Mouse (Mus musculus) testis, adult 2 months (tissue): ENCODE measurements at regions not wholly inside any gene's neighbourhood (a gene's known extent, or its start where the extent isn't known, plus 50 kb on each side); places are given as distances from the start of the nearest gene placed in this dataset.

ENCODE experiments used
- H3K27ac ChIP-seq: fragments of 200-500 bp; 2 replicates; pipeline ENCODE4 v1.5.1; 2012; ENCODE audit warnings: low read depth, low read length; ENCODE audit not compliant: control insufficient read depth, insufficient read depth
- H3K27me3 ChIP-seq: fragments of 200-500 bp; 2 replicates; pipeline ENCODE4 v1.6.1; 2012; ENCODE audit warnings: mild to moderate bottlenecking, low read length, moderate library complexity; ENCODE audit not compliant: control insufficient read depth, insufficient read depth
- H3K36me3 ChIP-seq: fragments of 200-500 bp; 2 replicates; pipeline ENCODE4 v1.6.1; 2012; ENCODE audit warnings: mild to moderate bottlenecking, low read length; ENCODE audit not compliant: control insufficient read depth, insufficient read depth
- H3K4me1 ChIP-seq: fragments of 200-500 bp; 2 replicates; pipeline ENCODE4 v1.6.1; 2012; ENCODE audit warnings: low read length; ENCODE audit not compliant: control insufficient read depth, insufficient read depth
- H3K4me3 ChIP-seq: fragments of 200-500 bp; 2 replicates; pipeline ENCODE4 v1.5.1; 2012; ENCODE audit warnings: low read depth, mild to moderate bottlenecking, low read length, moderate library complexity, mixed read lengths; ENCODE audit not compliant: control insufficient read depth
- CTCF ChIP-seq: fragments of 200-500 bp; IDR thresholded peaks from 2 replicates; pipeline ENCODE4 v1.5.1; 2012; ENCODE audit warnings: low read depth, mild to moderate bottlenecking, inconsistent platforms, low read length, moderate library complexity; ENCODE audit not compliant: control insufficient read depth, insufficient read depth, insufficient replicate concordance
- POLR2A ChIP-seq: fragments of 200-500 bp; IDR thresholded peaks from 2 replicates; pipeline ENCODE4 v1.6.1; 2012; ENCODE audit warnings: low read depth, mild to moderate bottlenecking, inconsistent platforms, low read length, moderate library complexity; ENCODE audit not compliant: control insufficient read depth

DNA sequence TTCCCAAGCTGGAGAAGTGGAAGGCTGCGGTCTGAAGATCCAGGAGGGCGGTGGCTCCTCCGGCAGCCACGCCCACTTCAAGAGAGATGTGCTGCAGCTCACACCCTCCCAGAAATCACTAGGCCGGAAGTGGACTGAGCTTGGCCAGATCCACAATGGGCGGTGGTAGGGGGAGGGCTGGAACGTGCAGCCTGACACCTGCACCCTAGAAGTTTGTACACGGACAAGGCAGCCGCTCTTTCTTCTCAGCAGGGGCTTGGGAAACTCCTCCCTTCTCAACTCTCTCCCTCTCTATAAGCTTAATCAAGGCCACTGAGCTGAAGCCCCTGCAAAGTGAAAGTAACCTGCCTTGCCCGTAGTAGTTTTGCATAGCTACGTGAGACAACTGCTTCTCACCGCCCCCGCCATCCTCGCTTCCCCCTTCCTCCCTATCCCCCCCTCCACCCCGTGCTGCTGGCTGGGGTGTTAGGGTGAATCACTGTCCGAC, 538.8 kb upstream of the Lrrc6 start:
- Histone ChIP-seq H3K4me1 (peaks cover 12% of the 10 kb centered on the region), H3K4me3 (peak overlapping the region; percentile 66), H3K27me3 (no peaks in the 10 kb centered on the region), H3K36me3 (no peaks in the 10 kb centered on the region), H3K27ac (no peak overlapping the region)
- TF ChIP-seq POLR2A (peak; percentile 38; the same call in 1 of the 2 replicates), CTCF (no peak)

DNA sequence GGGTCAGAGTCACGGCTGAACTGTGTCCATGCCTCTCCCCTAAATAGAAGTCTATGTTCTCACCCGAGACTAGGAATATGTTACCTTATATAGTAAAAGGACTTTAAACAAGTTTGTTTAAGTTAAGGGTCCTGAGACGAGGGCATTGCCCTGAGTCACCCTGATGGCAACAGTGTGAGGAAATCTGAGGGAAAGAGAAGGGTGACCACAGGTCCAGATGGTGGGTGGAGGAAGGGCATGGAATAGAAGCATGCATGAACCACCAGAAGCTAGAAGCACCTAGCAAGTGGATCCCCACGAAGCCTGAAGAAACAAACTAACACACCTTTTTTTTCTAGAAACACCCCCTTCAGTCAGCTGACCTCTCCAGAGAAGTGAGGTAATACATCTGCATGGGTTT, 536.9 kb upstream of the Lrrc6 start:
- H3K4me3 ChIP-seq, result no peak overlapping the region
- H3K36me3 ChIP-seq, result no peaks in the 10 kb centered on the region
- peaks cover 12% of the 10 kb centered on the region for H3K4me1 ChIP-seq
- H3K27ac ChIP-seq, result no peak overlapping the region
- TF ChIP-seq CTCF (no peak), POLR2A (no peak)
- H3K27me3 ChIP-seq, result no peaks in the 10 kb centered on the region

DNA sequence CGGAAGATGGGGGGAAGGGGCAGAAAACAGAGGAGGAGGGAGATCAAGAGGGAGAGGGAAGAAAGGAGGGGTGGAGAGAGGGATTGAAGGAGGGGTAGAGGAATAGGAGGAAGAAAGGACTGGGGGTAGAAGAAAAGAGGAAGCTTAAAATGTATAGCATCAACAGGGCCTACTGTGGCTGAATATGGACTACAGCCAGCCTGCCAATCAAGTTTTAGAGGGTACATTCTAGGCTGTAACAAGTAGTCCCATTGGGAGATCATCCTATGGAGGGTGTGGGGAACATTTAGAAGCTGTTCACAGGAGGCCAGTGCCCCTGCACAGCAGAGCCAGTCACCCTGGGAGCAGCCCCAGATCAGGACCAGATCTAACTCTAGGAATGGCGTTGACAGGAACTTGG, 535.6 kb upstream of the Lrrc6 start:
- TF ChIP-seq CTCF (no peak), POLR2A (no peak)
- no peaks in the 10 kb centered on the region for H3K36me3 ChIP-seq

DNA sequence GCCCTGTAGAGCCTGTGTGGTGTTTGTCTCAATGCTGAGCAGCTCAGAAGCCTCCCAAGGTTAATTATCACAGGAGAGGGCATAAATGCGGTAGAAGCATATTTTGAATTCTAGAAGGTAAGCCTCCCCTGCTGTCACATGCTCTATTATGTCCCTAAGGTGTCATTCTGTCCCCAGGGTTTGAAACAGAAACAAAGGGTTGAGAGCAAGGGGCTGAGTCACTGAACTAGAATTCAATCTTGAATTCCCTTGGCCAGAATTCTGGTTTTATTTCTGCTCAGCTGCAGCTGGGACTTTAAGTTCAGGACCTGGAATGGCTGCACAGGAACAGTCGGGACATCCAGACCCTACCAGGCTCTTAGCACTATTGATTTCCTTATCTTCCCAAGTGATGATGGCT, 533.2 kb upstream of the Lrrc6 start:
- Histone ChIP-seq H3K4me3 (no peak overlapping the region), H3K4me1 (peaks cover 2% of the 10 kb centered on the region), H3K36me3 (no peaks in the 10 kb centered on the region), H3K27me3 (no peaks in the 10 kb centered on the region), H3K27ac (peak overlapping the region; percentile 17; the same call in 1 of the 2 replicates)
- no peak for TF ChIP-seq POLR2A
- TF ChIP-seq CTCF, result no peak

More for the DNA sequence above, 535.6 kb upstream of the Lrrc6 start:
- no peak overlapping the region for H3K4me3 ChIP-seq
- no peaks in the 10 kb centered on the region for H3K27me3 ChIP-seq
- no peak overlapping the region for H3K27ac ChIP-seq
- H3K4me1 ChIP-seq, result peaks cover 12% of the 10 kb centered on the region

DNA sequence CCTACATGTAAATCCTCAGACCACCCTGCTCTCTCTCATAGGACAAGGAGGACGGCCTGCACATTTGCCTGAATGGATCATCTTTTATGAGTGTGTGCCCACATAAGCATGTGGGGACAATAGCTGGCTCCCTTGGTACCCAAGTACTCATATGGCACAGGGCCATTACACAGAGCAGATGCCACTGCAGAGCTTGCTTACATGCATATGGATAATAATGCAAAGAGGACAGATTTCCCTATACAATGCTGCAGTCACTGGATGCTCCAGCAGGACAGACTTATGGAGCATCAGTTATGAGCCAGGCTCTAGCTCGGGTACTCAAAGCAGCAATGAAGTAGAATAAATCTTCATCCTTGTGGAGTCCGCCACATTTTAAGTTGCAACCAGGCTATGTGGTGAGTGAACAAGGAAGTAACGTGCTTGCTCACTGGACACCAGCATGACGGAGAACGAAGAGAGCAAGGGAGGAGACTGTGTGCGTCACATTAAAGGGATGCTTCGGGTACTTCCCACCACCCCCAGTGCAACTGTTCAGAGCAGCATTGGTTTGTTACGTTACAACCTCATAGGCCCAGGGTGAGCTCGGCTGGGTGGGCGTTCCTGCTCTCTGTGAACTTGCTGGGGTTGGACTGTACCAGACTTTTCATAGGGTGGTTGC, 531.3 kb upstream of the Lrrc6 start:
- H3K27ac ChIP-seq, result no peak overlapping the region
- H3K27me3 ChIP-seq, result no peaks in the 10 kb centered on the region
- TF ChIP-seq POLR2A, result no peak
- no peak for TF ChIP-seq CTCF

DNA sequence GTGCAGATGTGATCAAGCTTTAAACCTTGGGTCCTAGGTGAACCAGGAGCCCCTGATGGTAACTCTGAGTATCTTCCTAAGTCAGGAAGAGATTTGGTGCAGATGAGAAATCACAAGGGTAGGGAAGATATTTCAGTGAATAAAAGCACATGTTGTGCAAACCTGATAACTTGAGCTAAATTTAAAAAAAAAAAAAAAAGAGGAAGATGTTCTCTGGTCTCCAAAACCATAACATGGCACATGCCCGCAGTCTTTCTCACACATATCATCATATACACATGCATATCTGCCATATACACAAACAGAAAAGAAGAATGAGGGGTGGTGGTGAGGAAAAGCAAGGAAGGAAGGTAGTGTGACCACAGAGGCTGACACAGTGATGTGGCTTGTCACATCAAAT, 530.3 kb upstream of the Lrrc6 start:
- no peak for TF ChIP-seq POLR2A
- no peak for TF ChIP-seq CTCF
- Histone ChIP-seq H3K27ac (no peak overlapping the region), H3K36me3 (no peaks in the 10 kb centered on the region), H3K4me3 (no peak overlapping the region), H3K27me3 (no peaks in the 10 kb centered on the region), H3K4me1 (no peaks in the 10 kb centered on the region)

More for the DNA sequence above, 531.3 kb upstream of the Lrrc6 start:
- H3K4me3 ChIP-seq, result no peak overlapping the region
- no peaks in the 10 kb centered on the region for H3K4me1 ChIP-seq
- H3K36me3 ChIP-seq, result no peaks in the 10 kb centered on the region

DNA sequence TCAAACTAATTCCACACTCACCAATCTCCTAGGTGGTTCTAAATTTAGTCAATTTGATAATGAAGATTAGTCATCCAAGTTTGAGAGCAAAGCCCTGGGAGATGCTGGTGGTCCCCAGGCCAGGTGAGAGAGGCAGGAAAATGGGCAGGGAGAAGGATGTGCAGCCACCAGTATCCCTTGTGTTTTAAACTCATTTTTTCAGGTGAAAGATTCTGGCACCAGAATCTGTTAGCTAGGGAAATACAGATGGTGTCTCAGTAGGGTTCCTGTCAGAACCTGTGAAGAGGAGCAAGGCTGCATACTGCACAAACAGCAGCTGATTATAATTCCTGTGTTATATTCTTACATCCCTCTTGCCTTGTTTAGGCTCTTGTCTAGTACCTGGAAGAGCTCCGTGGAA, 527.5 kb upstream of the Lrrc6 start:
- H3K4me1 ChIP-seq, result no peaks in the 10 kb centered on the region
- no peak overlapping the region for H3K4me3 ChIP-seq
- H3K27me3 ChIP-seq, result no peaks in the 10 kb centered on the region
- TF ChIP-seq CTCF (no peak), POLR2A (no peak)
- no peaks in the 10 kb centered on the region for H3K36me3 ChIP-seq
- no peak overlapping the region for H3K27ac ChIP-seq
